Mouse (Mus musculus) cortical plate, adult 2 months (tissue): ENCODE measurements at regions not wholly inside any gene's neighbourhood (a gene's known extent, or its start where the extent isn't known, plus 50 kb on each side); places are given as distances from the start of the nearest gene placed in this dataset.

Source experiments
- CTCF ChIP-seq: fragments of 200-500 bp; IDR thresholded peaks from 2 replicates; pipeline ENCODE4 v1.5.1; 2011; ENCODE audit warnings: mild to moderate bottlenecking, control low read depth, low read length; ENCODE audit not compliant: insufficient read depth; ENCODE audit errors: extremely low read depth
- POLR2A ChIP-seq: fragments of 200-500 bp; IDR thresholded peaks from 2 replicates; pipeline ENCODE4 v1.6.1; 2011; ENCODE audit warnings: mild to moderate bottlenecking, low read length, control low read depth; ENCODE audit not compliant: insufficient read depth; ENCODE audit errors: extremely low read depth

GRCm38 (mm10) chr2:12049972-12050371, 251.8 kb downstream of the Itga8 start:
- TF ChIP-seq CTCF (peak; percentile 50), POLR2A (no peak)
